Mouse (Mus musculus): Measurements from ENCODE around the gene Cptp.
A peak's percentile ranks its signal among the peaks of the same experiment; 100 is the strongest.

The Cptp gene

DNA sequence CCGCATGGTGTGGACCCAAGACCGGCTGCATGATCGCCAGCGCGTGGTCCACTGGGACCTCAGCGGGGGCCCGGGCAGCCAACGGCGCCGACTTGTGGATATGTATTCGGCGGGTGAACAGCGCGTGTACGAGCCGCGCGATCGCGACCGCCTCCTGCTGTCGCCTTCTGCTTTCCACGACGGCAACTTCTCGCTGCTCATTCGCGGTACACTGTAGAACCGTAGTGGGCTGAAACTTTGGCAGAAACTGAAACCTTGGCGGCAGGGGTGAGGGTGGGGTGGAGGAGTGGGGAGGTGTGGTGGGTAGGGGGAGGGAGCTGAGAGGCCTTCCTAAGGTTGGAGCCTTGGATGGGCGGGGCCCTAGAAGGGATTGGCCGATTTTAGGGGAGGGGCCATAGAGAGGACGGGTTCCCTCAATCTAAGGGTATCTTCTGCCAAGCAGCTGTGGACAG is 28.2 kb downstream of the Cptp start:
- peak in 1 of 2 experiments; percentile 9 for DNase-seq

DNA sequence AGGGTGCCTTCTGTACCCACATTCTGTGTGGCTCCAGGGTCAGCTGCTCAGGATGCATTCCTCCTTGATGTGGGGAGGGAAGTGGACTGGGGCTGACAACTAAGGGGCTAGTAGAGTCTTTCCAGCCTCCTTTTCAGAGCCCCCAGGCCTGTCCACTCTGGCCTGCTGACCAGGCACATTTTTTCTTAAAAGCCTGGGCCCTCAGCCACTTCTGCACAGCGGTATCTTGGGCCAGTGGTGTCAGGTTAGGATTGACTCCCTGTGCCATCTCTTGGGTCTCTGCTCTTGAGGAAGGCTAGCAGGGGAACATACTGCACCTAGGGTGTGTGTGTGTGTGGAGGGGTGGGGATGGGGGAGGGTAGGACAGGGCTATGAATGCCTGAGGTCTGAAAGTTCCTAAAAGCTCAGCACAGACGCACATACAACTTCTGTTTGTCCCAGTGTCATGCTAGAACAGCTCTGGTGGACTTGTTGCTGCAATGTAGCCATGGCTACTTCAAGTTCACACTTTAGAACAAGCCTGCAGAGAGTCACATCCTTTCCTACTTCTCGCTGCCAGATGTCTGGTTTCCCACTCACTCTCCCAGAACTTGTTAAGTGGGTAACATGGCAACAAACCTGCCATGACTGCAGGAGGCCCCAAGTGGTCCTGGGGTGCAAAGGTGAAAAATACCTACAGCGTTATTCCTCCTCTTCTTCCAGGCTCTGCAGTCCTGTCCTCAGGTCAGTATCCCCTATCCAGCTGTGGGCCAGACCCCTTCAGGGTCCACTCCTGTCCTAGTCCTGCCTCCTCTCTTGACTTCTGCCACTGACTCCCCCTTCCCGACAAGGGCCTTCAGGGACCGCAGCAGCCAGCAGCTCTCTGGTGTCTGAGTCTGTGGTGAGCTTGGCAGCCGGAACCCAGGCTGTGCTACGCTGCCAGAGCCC is 28.9 kb downstream of the Cptp start:
- no peak for DNase-seq

- no peak for DNase-seq
These were observed 29.7 kb downstream of the Cptp start, which contains the start of gene Mxra8 for GRCm38 (mm10) chr4:155839483-155839910. Gene Mxra8 (plus strand): TSS chr4:155839680.

DNA sequence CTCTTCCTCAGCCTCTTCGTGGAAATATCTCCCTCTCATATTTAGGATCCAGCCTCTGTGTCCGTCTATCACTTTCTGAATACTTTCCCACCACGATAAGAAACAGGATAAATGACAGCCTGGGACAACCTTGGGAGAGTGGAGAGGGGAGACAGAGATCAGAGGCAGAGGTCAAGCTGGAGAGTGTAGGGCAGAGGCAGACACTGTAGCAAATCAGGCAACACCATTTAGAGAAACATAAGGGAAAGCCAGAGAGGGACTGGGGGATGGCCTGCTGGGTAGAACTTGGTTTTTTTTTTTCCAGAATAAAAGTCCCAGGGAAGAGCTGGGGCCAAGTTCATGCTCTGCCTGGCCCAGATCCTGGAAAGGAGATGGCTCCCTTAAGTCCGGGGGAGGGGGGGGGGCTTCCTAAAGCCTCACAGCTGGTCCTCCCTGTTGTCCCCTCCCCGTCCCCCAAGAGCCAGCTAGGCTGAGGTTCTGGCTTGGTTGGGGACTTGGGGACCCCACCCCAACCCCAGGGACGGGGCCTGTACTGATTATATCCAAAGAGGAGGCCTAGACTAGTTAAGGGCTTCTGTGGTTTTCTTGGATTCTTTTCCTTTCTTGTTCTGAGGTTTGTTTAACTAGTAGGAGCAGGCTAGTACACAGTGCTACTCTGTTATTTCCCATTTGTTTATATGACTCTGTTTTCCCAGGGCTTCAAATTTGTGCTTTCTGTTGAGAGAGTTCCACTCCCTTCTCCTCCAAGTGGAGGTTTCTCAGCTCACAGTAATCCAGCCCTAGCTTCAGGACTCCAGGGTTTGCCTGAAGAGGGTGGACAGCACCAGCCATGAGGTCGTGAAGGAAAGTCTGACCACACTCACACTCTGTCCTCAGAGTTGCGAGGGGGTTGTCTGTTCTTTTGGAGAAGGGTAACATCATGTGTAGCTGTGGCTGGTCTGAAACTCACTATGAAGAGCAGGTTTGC is 30.8 kb downstream of the Cptp start:
- DNase-seq, result no peak

DNA sequence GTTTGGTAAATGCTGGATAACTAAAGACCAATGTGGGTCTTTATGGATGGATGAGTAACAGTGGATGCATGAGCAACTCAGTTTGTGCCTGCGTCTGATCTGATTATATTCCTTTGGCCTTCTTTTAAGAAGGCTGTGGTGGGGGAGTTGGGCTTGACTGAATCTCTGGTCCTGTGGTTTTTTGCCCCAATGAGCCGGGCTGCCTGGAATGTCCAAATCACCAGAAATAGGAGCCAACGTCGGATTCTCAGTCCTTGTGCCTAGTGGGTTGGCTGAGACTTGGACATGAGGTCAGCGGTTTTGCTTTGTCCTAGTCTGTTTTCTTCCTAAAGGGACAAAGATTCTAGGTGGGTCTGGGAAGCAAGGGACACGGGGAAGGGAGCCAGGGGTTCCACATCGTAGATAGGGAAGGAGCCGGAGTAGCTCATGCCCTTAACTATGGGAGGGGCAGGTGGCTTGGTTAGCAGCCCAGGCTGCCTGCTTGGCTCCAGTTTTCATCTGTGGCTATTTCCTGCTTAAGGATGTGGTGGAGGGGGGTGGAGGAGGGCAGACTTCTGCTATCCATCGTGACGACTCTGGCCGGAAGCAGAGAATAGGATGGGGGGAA is 31.7 kb downstream of the Cptp start:
- no peak for DNase-seq

DNA sequence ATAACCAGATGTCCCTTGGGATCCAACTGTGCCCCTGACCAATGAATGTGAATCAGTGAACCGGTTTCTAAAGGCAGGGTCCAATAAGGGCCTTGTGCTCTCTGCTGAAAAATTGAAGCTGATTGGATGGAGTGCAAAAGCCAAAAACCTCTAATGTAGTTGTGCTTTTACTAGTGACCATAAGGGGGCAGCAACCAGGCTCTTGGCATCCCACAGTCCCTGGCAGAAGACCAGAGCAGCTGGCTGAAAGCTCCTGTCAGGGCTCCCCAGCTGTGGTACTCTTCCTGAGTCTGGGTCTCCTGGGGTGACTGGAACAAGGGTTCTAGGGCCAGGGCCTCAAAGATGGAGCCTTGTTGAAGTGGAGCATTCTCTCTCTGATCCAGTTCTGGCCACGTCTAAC is 35.4 kb downstream of the Cptp start:
- DNase-seq, result peak; percentile 64 to 66

DNA sequence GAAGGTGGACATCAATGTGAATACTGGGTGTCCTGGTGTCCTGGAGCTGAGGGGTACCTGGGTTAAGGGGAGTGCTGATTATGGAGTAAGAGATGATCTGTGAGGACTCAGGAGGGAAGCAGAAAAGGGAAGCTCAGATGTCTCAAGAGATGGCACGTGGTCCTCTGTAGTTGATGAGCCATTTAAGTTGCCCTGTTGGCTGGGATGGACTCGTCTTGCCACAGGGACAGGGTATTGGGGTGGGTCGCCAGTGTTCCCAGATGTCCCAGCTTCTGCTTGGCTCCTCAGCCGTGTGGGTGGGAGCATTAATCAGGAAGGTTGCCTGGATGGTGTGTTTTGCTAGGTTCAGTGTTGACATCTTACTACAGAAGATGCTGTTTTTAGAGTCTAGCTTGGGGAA is 36.0 kb downstream of the Cptp start:
- DNase-seq, result no peak

DNA sequence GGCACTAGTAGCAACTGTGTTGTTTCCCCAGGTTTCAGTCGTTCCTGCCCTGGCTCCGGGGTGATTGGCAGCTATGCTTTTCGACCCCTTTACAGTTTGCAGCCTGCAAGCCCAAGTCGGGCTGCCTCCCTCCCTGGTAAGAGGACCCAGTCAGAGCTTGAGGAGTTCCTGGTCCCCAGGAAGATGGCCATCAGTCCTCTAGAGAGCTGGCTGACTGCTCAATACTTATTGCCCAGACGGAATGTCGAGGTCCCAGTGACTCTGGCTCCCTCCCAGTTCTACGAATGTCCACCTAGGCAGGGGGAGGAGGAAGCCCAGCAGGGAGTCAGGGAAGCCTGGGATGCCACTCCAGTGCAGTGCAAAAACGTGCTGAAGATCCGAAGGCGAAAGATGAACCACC is 36.9 kb downstream of the Cptp start:
- DNase-seq, result no peak

GRCm38 (mm10) chr4:155831831-155832230 is 37.4 kb downstream of the Cptp start:
- no peak for DNase-seq

- peak; percentile 95 to 96 for DNase-seq
These were observed 38.0 kb downstream of the Cptp start, which contains the start of gene Aurkaip1 for GRCm38 (mm10) chr4:155831205-155831766. Gene Aurkaip1 (plus strand): TSS chr4:155831272.

DNA sequence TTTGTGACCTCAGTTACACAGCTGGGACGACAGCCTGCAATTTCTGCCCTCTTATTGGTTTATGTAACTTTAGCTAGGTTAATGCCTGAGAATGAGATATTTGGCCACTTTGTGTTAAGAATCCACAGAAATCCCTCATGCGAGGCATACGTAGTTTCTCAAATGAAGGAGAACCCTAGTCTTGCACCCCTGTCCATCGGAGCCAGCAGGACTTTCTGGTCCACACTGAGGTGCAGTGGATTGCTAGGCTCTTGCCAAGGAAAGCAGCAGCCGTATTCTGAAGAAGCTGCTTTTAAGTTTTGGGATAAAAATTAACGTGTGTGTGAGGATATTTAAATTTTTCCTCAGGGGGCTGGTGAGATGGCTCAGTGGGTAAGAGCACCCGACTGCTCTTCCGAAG is 38.6 kb downstream of the Cptp start:
- no peak for DNase-seq

- no peak for DNase-seq
These were observed 39.4 kb downstream of the Cptp start for GRCm38 (mm10) chr4:155829866-155830265.

DNA sequence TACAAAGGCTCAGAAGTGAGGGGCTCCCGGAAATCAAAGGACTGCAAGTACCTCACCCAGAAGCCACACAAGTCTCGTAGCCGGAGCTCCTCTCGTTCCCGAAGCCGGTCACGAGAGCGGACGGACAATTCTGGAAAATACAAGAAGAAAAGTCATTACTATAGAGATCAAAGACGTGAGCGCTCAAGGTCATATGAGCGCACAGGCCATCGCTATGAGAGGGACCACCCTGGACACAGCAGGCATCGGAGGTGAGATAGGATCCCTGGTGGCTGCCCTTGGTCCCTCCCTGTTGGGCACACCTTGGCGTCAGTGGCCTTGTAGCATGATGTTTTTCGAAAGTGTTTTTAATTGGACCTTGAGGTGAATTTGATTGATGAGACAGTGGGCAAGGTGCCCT is 45.8 kb downstream of the Cptp start:
- DNase-seq, result no peak

- DNase-seq, result no peak
These were observed 48.2 kb downstream of the Cptp start for GRCm38 (mm10) chr4:155821025-155821424.

DNA sequence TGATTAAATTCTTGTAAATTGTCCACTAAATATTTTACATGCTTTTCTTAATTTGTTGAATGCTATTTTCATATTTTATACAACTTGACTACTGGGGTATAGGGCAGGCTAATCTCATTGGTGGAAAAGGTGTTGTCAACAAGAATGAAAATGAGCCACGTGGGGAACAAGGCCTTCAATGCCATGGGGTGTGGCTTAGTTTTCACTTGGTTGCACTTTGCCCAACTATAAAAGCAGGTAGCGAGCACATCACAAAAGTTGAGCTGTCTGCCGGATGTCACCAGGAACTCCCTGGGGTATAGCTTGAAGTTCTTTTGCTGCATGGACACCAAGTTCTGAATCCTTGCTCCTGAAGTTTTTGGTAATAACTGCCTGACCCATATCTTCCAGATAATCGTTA is 51.7 kb downstream of the Cptp start:
- DNase-seq, result no peak
